Comparison of ENCODE assay signal across 14 mouse cellular contexts in the genomic region with DNA sequence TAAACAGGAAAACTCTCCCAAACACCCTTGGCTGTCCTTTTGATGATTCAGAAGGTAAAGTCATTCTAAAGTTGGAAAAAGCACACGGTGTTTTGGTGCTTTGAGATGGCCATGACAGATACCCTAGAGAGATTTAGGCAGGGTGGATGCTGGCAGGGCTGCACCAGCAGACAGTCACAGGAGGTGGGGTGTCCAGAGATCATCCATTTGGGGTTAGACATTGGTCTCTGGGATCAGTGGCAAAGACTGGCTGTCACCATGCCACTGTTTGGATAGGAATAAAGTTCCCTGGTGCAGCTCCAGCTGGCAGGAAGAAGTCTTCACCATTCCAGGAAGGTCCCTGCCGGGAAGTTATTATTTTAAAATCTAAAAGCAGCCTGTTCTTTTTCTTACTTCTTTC. TPM values are rescaled to one million over a fixed set of nuclear protein-coding genes. Genes with fewer than 3 reads are reported as not detected.
A peak's percentile ranks its signal among the peaks of the same experiment; 100 is the strongest.
DNase-seq lines count a peak whose midpoint lies in the region; ATAC-seq and TF ChIP-seq lines count a peak whose summit lies in the region.
"Had no signal": no experiment of that assay in that cellular context is flagged by ENCODE, and none has a peak within 500 bp of the region (broad histone marks: within the 10 kb centered on the region; RNA-seq: fewer than 3 reads in every experiment).

No protein-coding gene starts in this region.

- no peaks in the 10 kb centered on the region for H3K27me3 ChIP-seq in forebrain, embryonic 13.5 days
- H3K27me3 ChIP-seq in midbrain, embryonic 12.5 days: no peaks in the 10 kb centered on the region
- H3K27me3 ChIP-seq: embryonic facial prominence, embryonic 13.5 days had no signal

- H3K27ac ChIP-seq in layer of hippocampus, adult 2 months: peak overlapping the region; percentile 87
- peak overlapping the region; percentile 93 for H3K27ac ChIP-seq in forebrain, embryonic 13.5 days
- peak overlapping the region; percentile 93 for H3K27ac ChIP-seq in midbrain, embryonic 12.5 days (replicated peaks)
- H3K27ac ChIP-seq: embryonic facial prominence, embryonic 13.5 days had no signal

- H3K4me2 ChIP-seq in forebrain, embryonic 13.5 days: no peak overlapping the region
- H3K4me2 ChIP-seq in midbrain, embryonic 12.5 days (replicated peaks): peak overlapping the region; percentile 0; the same call in 1 of the 2 replicates
- H3K4me2 ChIP-seq: embryonic facial prominence, embryonic 13.5 days; lung, embryonic 14.5 days had no signal

- peak; percentile 49 to 71 for DNase-seq in cerebellum, postnatal 14 days
- DNase-seq in layer of hippocampus, adult 2 months (ENCODE audit: low spot score in 2 of 2): no peak
- no peak for DNase-seq in layer of hippocampus, postnatal 14 days (ENCODE audit: low spot score in 2 of 2)
- no peak for DNase-seq in c-Kit-positive CD71-positive TER-119-positive erythroid progenitor cells, embryonic 14.5 days (ENCODE audit: low spot score)
- DNase-seq: lung, embryonic 14.5 days; retina, postnatal 1 day had no signal

- no peak overlapping the region for H3K9ac ChIP-seq in forebrain, embryonic 13.5 days
- H3K9ac ChIP-seq in midbrain, embryonic 12.5 days (replicated peaks): no peak overlapping the region
- H3K9ac ChIP-seq: embryonic facial prominence, embryonic 13.5 days; lung, embryonic 14.5 days had no signal

- H3K36me3 ChIP-seq in forebrain, embryonic 13.5 days (ENCODE audit: poor library complexity, severe bottlenecking): no peaks in the 10 kb centered on the region
- no peaks in the 10 kb centered on the region for H3K36me3 ChIP-seq in midbrain, embryonic 12.5 days
- H3K36me3 ChIP-seq: embryonic facial prominence, embryonic 13.5 days had no signal

- peaks cover 60% of the 10 kb centered on the region for H3K4me1 ChIP-seq in forebrain, embryonic 13.5 days
- H3K4me1 ChIP-seq in midbrain, embryonic 12.5 days: peaks cover 65% of the 10 kb centered on the region

- H3K9me3 ChIP-seq in forebrain, embryonic 13.5 days (replicated peaks): no peaks in the 10 kb centered on the region
- no peaks in the 10 kb centered on the region for H3K9me3 ChIP-seq in midbrain, embryonic 12.5 days
- H3K9me3 ChIP-seq: embryonic facial prominence, embryonic 13.5 days had no signal

- 14% methylated on average over 2 of the region's 2 CpGs for WGBS in forebrain, embryonic 13.5 days
- WGBS in midbrain, embryonic 12.5 days: 4% methylated on average over 2 of the region's 2 CpGs

- H3K4me3 ChIP-seq in layer of hippocampus, adult 2 months: no peak overlapping the region
- no peak overlapping the region for H3K4me3 ChIP-seq in forebrain, embryonic 13.5 days
- no peak overlapping the region for H3K4me3 ChIP-seq in midbrain, embryonic 12.5 days
- H3K4me3 ChIP-seq: embryonic facial prominence, embryonic 13.5 days had no signal

- no peak for ATAC-seq in cerebellum, adult (ENCODE audit: insufficient number of reproducible peaks, low FRiP score, low TSS enrichment)
- ATAC-seq in forebrain, embryonic 13.5 days: no peak
- no peak for ATAC-seq in midbrain, embryonic 12.5 days (ENCODE audit: low FRiP score, low read depth)
- no peak for ATAC-seq in frontal cortex, adult (ENCODE audit: low TSS enrichment)
- ATAC-seq: CD4-positive, CD25-positive, alpha-beta regulatory T cell, adult 4 months had no signal

- no peak for TF ChIP-seq CTCF in layer of hippocampus, adult 2 months (conservative IDR thresholded peaks at IDR 0.05)

RNA-seq across cellular contexts. Expression of gene Ildr2, which starts 24.8 kb away (rescaled TPM):
- 10 to 100 TPM; 71.5 to 73.6 TPM for total RNA-seq in layer of hippocampus, adult 2 months (2021)
- total RNA-seq in layer of hippocampus, postnatal 14 days (2021): 10 to 100 TPM; 83.5 to 92.3 TPM
- 4.5 and 5.3 TPM in 2 replicates for polyA plus RNA-seq in forebrain, embryonic 13.5 days (2015; fragmentation: Nextera tagmentation; extraction: Ambion mirVana)
- polyA plus RNA-seq in midbrain, embryonic 12.5 days (2016; fragmentation: Nextera tagmentation; extraction: Ambion mirVana): 10.8 and 11.1 TPM in 2 replicates
- polyA plus RNA-seq: CD4-positive, CD25-positive, alpha-beta regulatory T cell, adult 4 months had no signal

RNA-seq across cellular contexts. Expression of gene Mael, which starts 40.2 kb away (rescaled TPM):
- total RNA-seq in layer of hippocampus, adult 2 months (2021): not detected
- not detected for total RNA-seq in layer of hippocampus, postnatal 14 days (2021)
- polyA plus RNA-seq in forebrain, embryonic 13.5 days (2015; fragmentation: Nextera tagmentation; extraction: Ambion mirVana): not detected in 2 replicates
- 0.10 TPM in 1 of 2 replicates, not detected in the other for polyA plus RNA-seq in midbrain, embryonic 12.5 days (2016; fragmentation: Nextera tagmentation; extraction: Ambion mirVana)
- total RNA-seq: layer of hippocampus, adult 18-20 months had no signal
- polyA plus RNA-seq: CD4-positive, CD25-positive, alpha-beta regulatory T cell, adult 4 months; embryonic facial prominence, embryonic 13.5 days; limb, embryonic 11.5 days; lung, embryonic 14.5 days had no signal

Comparison
In these comparisons a context has a peak if more than half of its experiments do, and no peak if none do; other contexts are left out.
1. DNase-seq: peak in cerebellum, postnatal 14 days (2 of 2); none in layer of hippocampus, adult 2 months (0 of 2), layer of hippocampus, postnatal 14 days (0 of 2) and c-Kit-positive CD71-positive TER-119-positive erythroid progenitor cells, embryonic 14.5 days (single experiment).
2. Peak in every context shown above with its lines, with median percentiles within 50 percentile points of each other: H3K27ac ChIP-seq.